Mouse (Mus musculus) c-Kit-positive CD71-positive TER-119-negative erythroid progenitor cells, embryonic 14.5 days (primary cell): ENCODE data around the gene Klf11.
"Not testable (repeated sequence)": the region's sequence is repeated elsewhere in the genome, so short reads cannot be mapped to it uniquely, and the experiment has no call there.

Experiments
- DNase-seq: peaks from one replicate; pipeline ENCODE4 v3.0.0-alpha.2; 2013; ENCODE audit warnings: low read depth

The Klf11 gene

GRCm38 (mm10) chr12:24651063-24651557 is at the start of gene Klf11:
Gene Klf11, plus strand, starts transcription at chr12:24651274.
- peak; percentile 85 for DNase-seq

- peak; percentile 51 for DNase-seq
Observed at GRCm38 (mm10) chr12:24603266-24603665, 47.8 kb upstream of the Klf11 start.

- no peak for DNase-seq
Observed at GRCm38 (mm10) chr12:24606166-24606565, 44.9 kb upstream of the Klf11 start.

GRCm38 (mm10) chr12:24612591-24612990 is 38.5 kb upstream of the Klf11 start:
- DNase-seq = no peak

- no peak for DNase-seq
Observed at GRCm38 (mm10) chr12:24614452-24615075, 36.5 kb upstream of the Klf11 start.

GRCm38 (mm10) chr12:24615140-24615539 is 35.9 kb upstream of the Klf11 start:
- no peak for DNase-seq

- no peak for DNase-seq
Observed at GRCm38 (mm10) chr12:24619436-24619835, 31.6 kb upstream of the Klf11 start.

- DNase-seq = no peak
Observed at GRCm38 (mm10) chr12:24623486-24624251, 27.4 kb upstream of the Klf11 start.

GRCm38 (mm10) chr12:24626401-24626800 is 24.7 kb upstream of the Klf11 start:
- no peak for DNase-seq

GRCm38 (mm10) chr12:24627215-24627614 is 23.9 kb upstream of the Klf11 start:
- DNase-seq = no peak

- no peak for DNase-seq
Observed at GRCm38 (mm10) chr12:24630220-24630619, 20.9 kb upstream of the Klf11 start.

- DNase-seq = no peak
Observed at GRCm38 (mm10) chr12:24632404-24632803, 18.7 kb upstream of the Klf11 start.

GRCm38 (mm10) chr12:24633753-24634191 is 17.3 kb upstream of the Klf11 start:
- no peak for DNase-seq

GRCm38 (mm10) chr12:24634212-24634611 is 16.9 kb upstream of the Klf11 start:
- DNase-seq = no peak

- no peak for DNase-seq
Observed at GRCm38 (mm10) chr12:24634648-24635047, 16.4 kb upstream of the Klf11 start.

- DNase-seq = not testable (repeated sequence)
Observed at GRCm38 (mm10) chr12:24638787-24639186, 12.3 kb upstream of the Klf11 start.

GRCm38 (mm10) chr12:24642370-24642802 is 8.7 kb upstream of the Klf11 start:
- no peak for DNase-seq

- peak; percentile 86 for DNase-seq
Observed at GRCm38 (mm10) chr12:24644125-24644571, 6.9 kb upstream of the Klf11 start.

- no peak for DNase-seq
Observed at GRCm38 (mm10) chr12:24645901-24646300, 5.2 kb upstream of the Klf11 start.

- DNase-seq = no peak
Observed at GRCm38 (mm10) chr12:24648094-24648493, 3.0 kb upstream of the Klf11 start.

- no peak for DNase-seq
Observed at GRCm38 (mm10) chr12:24650415-24651062, 535 bp upstream of the Klf11 start.

GRCm38 (mm10) chr12:24651642-24652342 is 718 bp downstream of the Klf11 start:
- peak; percentile 99 for DNase-seq
